Comparison of ENCODE assay signal across 17 mouse cellular contexts in the genomic region with DNA sequence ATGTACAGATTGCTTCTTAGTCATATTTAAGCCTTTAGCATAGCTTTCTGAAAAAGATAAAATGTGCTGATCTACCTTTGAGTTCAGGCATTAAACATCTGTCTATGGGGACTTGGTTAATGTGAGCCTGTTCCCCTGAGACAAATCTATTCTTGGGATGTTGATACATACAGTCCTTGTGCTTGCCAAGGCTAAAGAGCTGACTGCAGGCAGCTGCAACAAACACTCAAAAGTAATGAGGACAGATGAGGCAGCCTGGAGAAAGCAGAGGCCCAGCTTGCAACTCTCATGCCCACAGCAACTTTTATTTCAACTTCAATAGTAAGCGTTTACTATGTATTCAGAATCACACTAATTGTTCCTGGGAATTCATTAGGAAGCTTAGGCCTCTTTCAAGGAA.
"Had no signal": no experiment of that assay in that cellular context is flagged by ENCODE, and none has a peak within 500 bp of the region (broad histone marks: within the 10 kb centered on the region; RNA-seq: fewer than 3 reads in every experiment).

No protein-coding gene starts in this region.

- H3K9ac ChIP-seq: limb, embryonic 12.5 days; liver, embryonic 13.5 days; liver, postnatal 0 days; lung, embryonic 15.5 days; midbrain, embryonic 12.5 days; neural tube, embryonic 12.5 days; stomach, embryonic 15.5 days had no signal

- H3K9me3 ChIP-seq: limb, embryonic 12.5 days; liver, embryonic 13.5 days; lung, embryonic 15.5 days; megakaryocyte, embryonic 14.5 days; midbrain, embryonic 12.5 days; neural tube, embryonic 12.5 days; stomach, embryonic 15.5 days had no signal

- ATAC-seq: liver, postnatal 0 days had no signal

- DNase-seq: kidney, postnatal 10 days; kidney, postnatal 4 days; liver; liver, embryonic 13.5 days; liver, postnatal 0 days; lung, postnatal 14 days; right cerebral cortex, postnatal 14 days; thymus, adult 2 months; thymus, postnatal 25 days had no signal

- H3K36me3 ChIP-seq: limb, embryonic 12.5 days; liver, embryonic 13.5 days; lung, embryonic 15.5 days; midbrain, embryonic 12.5 days; neural tube, embryonic 12.5 days; stomach, embryonic 15.5 days had no signal

- H3K4me3 ChIP-seq: layer of hippocampus, adult 2 months; limb, embryonic 12.5 days; liver, embryonic 13.5 days; lung, embryonic 15.5 days; megakaryocyte, embryonic 14.5 days; midbrain, embryonic 12.5 days; neural tube, embryonic 12.5 days; stomach, embryonic 15.5 days had no signal

- H3K27me3 ChIP-seq: limb, embryonic 12.5 days; liver, embryonic 13.5 days; lung, embryonic 15.5 days; megakaryocyte, embryonic 14.5 days; midbrain, embryonic 12.5 days; neural tube, embryonic 12.5 days; stomach, embryonic 15.5 days had no signal

- H3K4me1 ChIP-seq: limb, embryonic 12.5 days; liver, embryonic 13.5 days; lung, embryonic 15.5 days; megakaryocyte, embryonic 14.5 days; midbrain, embryonic 12.5 days; neural tube, embryonic 12.5 days; stomach, embryonic 15.5 days had no signal

- H3K4me2 ChIP-seq: limb, embryonic 12.5 days; liver, embryonic 13.5 days; lung, embryonic 15.5 days; midbrain, embryonic 12.5 days; neural tube, embryonic 12.5 days; stomach, embryonic 15.5 days had no signal

- H3K27ac ChIP-seq: layer of hippocampus, adult 2 months; limb, embryonic 12.5 days; liver, embryonic 13.5 days; lung, embryonic 15.5 days; macrophage; midbrain, embryonic 12.5 days; neural tube, embryonic 12.5 days; stomach, embryonic 15.5 days had no signal
